Mouse (Mus musculus) midbrain, embryonic 12.5 days (tissue): ENCODE measurements around the gene Plekha6. TPM values are rescaled to one million over a fixed set of nuclear protein-coding genes. Genes with fewer than 3 reads are reported as not detected.
A peak's percentile ranks its signal among the peaks of the same experiment; 100 is the strongest.

Experiments used
- ATAC-seq: fragments of 200-750 bp; cut with Nextera tagmentation; 2 replicates; pipeline ENCODE4 v1.8.0; 2017; ENCODE audit warnings: low read depth, moderate TSS enrichment, moderate library complexity; ENCODE audit not compliant: low FRiP score
- H3K27ac ChIP-seq: fragments of 300-500 bp; sonication (generic); replicated peaks from 2 replicates; pipeline ENCODE4 v1.5.1; 2016; ENCODE audit warnings: mild to moderate bottlenecking
- H3K27me3 ChIP-seq: fragments of 300-500 bp; sonication (generic); 2 replicates; pipeline ENCODE4 v1.6.1; 2016; ENCODE audit warnings: mild to moderate bottlenecking
- H3K36me3 ChIP-seq: fragments of 300-500 bp; sonication (generic); 2 replicates; pipeline ENCODE4 v1.6.1; 2016
- H3K4me1 ChIP-seq: fragments of 300-500 bp; sonication (generic); 2 replicates; pipeline ENCODE4 v1.6.1; 2016
- H3K4me2 ChIP-seq: fragments of 300-500 bp; sonication (generic); replicated peaks from 2 replicates; pipeline ENCODE4 v1.6.1; 2016; ENCODE audit warnings: mild to moderate bottlenecking, moderate library complexity
- H3K4me3 ChIP-seq: fragments of 300-500 bp; sonication (generic); 2 replicates; pipeline ENCODE4 v1.5.1; 2016; ENCODE audit warnings: mild to moderate bottlenecking
- H3K9ac ChIP-seq: fragments of 300-500 bp; sonication (generic); replicated peaks from 2 replicates; pipeline ENCODE4 v1.6.1; 2016; ENCODE audit warnings: mild to moderate bottlenecking, moderate library complexity
- H3K9me3 ChIP-seq: fragments of 300-500 bp; sonication (generic); 2 replicates; pipeline ENCODE4 v1.6.1; 2016; ENCODE audit warnings: mild to moderate bottlenecking
- WGBS: fragments of 180-500 bp; shearing (Covaris S2); methylation state at CpG from one replicate; pipeline ENCODE4 v1.1.7; 2016; 5-methylcytosine and 5-hydroxymethylcytosine counted together
- polyA plus RNA-seq: library from polyadenylated mRNA; unstranded; fragments of >200 nt; fragmentation: Nextera tagmentation; extraction: Ambion mirVana; gene quantifications from 2 replicates; pipeline ENCODE4 v1.2.1, GENCODE M21; 2016

Gene Plekha6
- polyA plus RNA-seq, 1 experiment from 2014 or later, result 27.7 TPM

DNA sequence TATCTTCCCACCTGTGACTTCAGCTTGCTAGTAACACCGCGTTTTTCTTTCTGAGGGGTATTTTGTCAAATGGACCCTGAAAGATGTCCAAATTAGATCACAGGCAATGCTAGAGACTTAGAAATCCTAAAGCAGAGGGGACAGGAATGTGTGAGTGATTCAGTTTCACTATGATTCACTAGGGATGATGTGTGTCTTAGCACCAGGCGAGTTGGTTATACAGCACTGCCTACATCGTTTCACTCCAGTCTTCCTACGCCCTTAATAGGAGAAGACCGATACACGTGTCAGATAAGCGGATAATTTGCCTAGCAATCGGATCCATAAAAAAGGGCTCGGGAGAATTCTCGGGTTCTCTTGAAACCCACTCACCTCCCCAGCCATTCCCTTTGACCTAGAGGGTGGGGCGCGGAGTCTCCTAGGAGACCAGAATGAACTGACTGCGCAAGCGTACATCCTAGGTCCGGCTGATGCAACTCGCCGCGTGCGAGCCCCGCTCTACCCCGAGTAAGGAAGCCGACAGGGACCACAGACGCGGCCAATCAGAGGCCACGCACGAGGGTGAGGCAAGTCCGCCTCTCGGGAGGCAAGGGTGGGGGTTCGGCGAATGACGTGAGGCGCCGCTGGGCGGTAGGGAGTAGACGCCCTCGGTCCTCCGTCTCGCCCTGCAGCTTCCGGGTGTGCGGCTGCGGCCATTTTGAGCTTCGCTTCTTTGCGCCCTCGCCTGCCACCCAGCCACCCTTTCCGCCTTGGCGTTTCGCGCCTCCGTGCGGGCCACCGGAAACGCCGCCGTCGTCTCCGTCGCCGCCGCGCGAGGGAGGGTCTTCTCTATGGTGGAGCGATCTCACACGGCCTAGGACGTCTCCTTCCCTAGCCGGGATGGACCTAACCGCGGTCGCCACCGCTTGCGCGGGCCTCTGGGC is 33.1 kb upstream of the Plekha6 start, which contains the start of gene Ppp1r15b:
TSS of gene Ppp1r15b (plus strand) at position 506 of the 923 bp plus-strand sequence.
- Histone ChIP-seq H3K36me3 (peaks cover 6% of the 10 kb centered on the region; the same call in 1 of the 2 replicates), H3K4me2 (peak within 1 kb of the TSS; percentile 100), H3K4me1 (peaks cover 51% of the 10 kb centered on the region), H3K9ac (peak within 1 kb of the TSS; percentile 98), H3K27ac (peak within 1 kb of the TSS; percentile 97), H3K27me3 (no peaks in the 10 kb centered on the region), H3K4me3 (peak within 1 kb of the TSS; percentile 87), H3K9me3 (no peaks in the 10 kb centered on the region)
- WGBS, result 1% methylated on average over 72 of the region's 72 CpGs
- ATAC-seq, result peak; percentile 99

DNA sequence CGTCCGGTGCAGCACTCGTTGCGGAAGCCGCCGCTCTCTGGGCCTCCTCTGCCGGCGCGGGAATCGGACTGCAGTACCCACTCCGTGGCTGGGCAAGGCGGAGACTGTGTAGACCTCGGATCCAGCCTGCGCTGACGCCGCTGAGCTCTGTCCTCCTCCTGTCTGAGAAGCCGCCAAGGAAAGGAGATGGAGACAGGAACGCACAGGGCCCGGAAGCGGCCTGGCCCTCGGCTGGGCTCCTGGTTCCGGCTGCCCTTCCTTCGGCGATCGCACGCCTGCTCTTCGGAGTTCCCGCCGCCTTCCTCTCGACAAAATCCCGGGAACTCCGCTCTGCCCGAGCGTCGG is 32.5 kb upstream of the Plekha6 start:
- Histone ChIP-seq H3K27ac (peak overlapping the region; percentile 97), H3K36me3 (peaks cover 9% of the 10 kb centered on the region; the same call in 1 of the 2 replicates), H3K9me3 (no peaks in the 10 kb centered on the region), H3K9ac (peak overlapping the region; percentile 98), H3K4me1 (peaks cover 54% of the 10 kb centered on the region), H3K4me3 (peak overlapping the region; percentile 87), H3K4me2 (peak overlapping the region; percentile 100), H3K27me3 (no peaks in the 10 kb centered on the region)
- no peak for ATAC-seq
- under 1% methylated on average over 35 of the region's 35 CpGs for WGBS

DNA sequence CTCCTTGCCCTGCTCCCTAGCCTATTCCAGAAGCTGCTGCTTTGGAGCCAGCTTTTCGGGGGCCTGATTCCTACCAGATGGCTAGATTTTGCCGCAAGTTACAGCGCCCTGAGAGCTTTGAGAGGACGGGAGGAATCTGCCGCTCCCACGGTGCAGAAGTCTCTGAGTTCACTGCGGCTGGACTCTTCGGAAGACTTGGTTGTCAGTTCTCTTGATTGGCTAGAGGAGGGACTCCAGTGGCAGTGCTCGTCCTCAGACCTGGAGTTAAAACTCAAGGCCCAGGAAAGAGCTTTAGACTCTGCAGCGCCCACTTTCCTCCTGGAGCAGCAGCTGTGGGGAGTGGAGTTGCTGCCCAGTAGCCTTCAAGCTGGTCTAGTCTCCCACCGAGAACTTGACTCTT is 32.1 kb upstream of the Plekha6 start:
- Histone ChIP-seq H3K4me1 (peaks cover 54% of the 10 kb centered on the region), H3K9me3 (no peaks in the 10 kb centered on the region), H3K4me3 (peak overlapping the region; percentile 87), H3K9ac (peak overlapping the region; percentile 98), H3K27me3 (no peaks in the 10 kb centered on the region), H3K4me2 (peak overlapping the region; percentile 100), H3K27ac (peak overlapping the region; percentile 97), H3K36me3 (peaks cover 13% of the 10 kb centered on the region)
- no peak for ATAC-seq
- WGBS, result under 1% methylated on average over 11 of the region's 11 CpGs

- no peak overlapping the region; the same call in 1 of the 2 replicates for H3K27ac ChIP-seq
- peak overlapping the region; percentile 87 for H3K4me3 ChIP-seq
- peak overlapping the region; percentile 98 for H3K9ac ChIP-seq
- no peaks in the 10 kb centered on the region for H3K27me3 ChIP-seq
- 17% methylated on average over 26 of the region's 26 CpGs for WGBS
- peaks cover 20% of the 10 kb centered on the region for H3K36me3 ChIP-seq
- peak overlapping the region; percentile 100 for H3K4me2 ChIP-seq
- no peaks in the 10 kb centered on the region for H3K9me3 ChIP-seq
- peaks cover 54% of the 10 kb centered on the region for H3K4me1 ChIP-seq
- ATAC-seq, result no peak
These were observed 31.4 kb upstream of the Plekha6 start for GRCm38 (mm10) chr1:133132388-133133326.

DNA sequence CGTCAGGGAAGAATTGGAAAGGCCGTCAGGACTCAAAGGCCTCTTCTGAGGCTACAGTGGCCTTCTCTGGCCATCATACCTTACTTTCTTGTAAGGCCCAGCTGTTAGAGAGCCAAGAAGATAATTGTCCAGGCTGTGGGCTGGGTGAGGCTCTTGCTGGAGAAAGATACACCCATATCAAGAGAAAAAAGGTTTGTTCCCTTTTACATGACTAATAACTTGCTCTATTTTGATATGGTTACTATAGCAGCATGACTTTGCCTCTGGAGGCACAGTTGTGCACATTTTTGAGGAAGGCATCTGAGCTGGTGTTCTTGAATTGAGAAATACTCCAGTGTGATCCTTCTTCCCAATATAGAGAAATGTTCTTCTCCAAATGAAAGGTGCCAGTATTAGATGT is 30.6 kb upstream of the Plekha6 start:
- H3K4me3 ChIP-seq, result peak overlapping the region; percentile 87
- H3K27ac ChIP-seq, result no peak overlapping the region
- 15% methylated on average over 2 of the region's 2 CpGs for WGBS
- H3K36me3 ChIP-seq, result peaks cover 28% of the 10 kb centered on the region
- H3K4me1 ChIP-seq, result peaks cover 54% of the 10 kb centered on the region
- H3K27me3 ChIP-seq, result no peaks in the 10 kb centered on the region
- H3K9me3 ChIP-seq, result no peaks in the 10 kb centered on the region
- peak overlapping the region; percentile 98 for H3K9ac ChIP-seq
- H3K4me2 ChIP-seq, result peak overlapping the region; percentile 100
- no peak for ATAC-seq

- no peaks in the 10 kb centered on the region for H3K9me3 ChIP-seq
- no peak overlapping the region for H3K27ac ChIP-seq
- ATAC-seq, result no peak
- peak overlapping the region; percentile 100 for H3K4me2 ChIP-seq
- peaks cover 54% of the 10 kb centered on the region for H3K4me1 ChIP-seq
- H3K36me3 ChIP-seq, result peaks cover 34% of the 10 kb centered on the region
- H3K27me3 ChIP-seq, result no peaks in the 10 kb centered on the region
- peak overlapping the region; percentile 98 for H3K9ac ChIP-seq
- WGBS, result 31% methylated on average over 4 of the region's 4 CpGs
- peak overlapping the region; percentile 87 for H3K4me3 ChIP-seq
These were observed 29.9 kb upstream of the Plekha6 start for GRCm38 (mm10) chr1:133134071-133134470.

- Histone ChIP-seq H3K36me3 (peaks cover 40% of the 10 kb centered on the region), H3K27me3 (no peaks in the 10 kb centered on the region), H3K4me3 (peak overlapping the region; percentile 87), H3K27ac (no peak overlapping the region), H3K9ac (peak overlapping the region; percentile 98; the same call in 1 of the 2 replicates), H3K4me2 (peak overlapping the region; percentile 100), H3K4me1 (peaks cover 46% of the 10 kb centered on the region), H3K9me3 (no peaks in the 10 kb centered on the region)
- WGBS, result 57% methylated on average over 4 of the region's 4 CpGs
- no peak for ATAC-seq
These were observed 29.1 kb upstream of the Plekha6 start for GRCm38 (mm10) chr1:133134881-133135280.

GRCm38 (mm10) chr1:133135808-133136207 is 28.2 kb upstream of the Plekha6 start:
- Histone ChIP-seq H3K9me3 (no peaks in the 10 kb centered on the region), H3K27me3 (no peaks in the 10 kb centered on the region), H3K4me2 (peak overlapping the region; percentile 100), H3K4me1 (peaks cover 39% of the 10 kb centered on the region), H3K27ac (no peak overlapping the region), H3K36me3 (peaks cover 50% of the 10 kb centered on the region), H3K4me3 (peak overlapping the region; percentile 19; the same call in 1 of the 2 replicates), H3K9ac (no peak overlapping the region)
- ATAC-seq, result no peak
- 76% methylated on average over 5 of the region's 5 CpGs for WGBS

DNA sequence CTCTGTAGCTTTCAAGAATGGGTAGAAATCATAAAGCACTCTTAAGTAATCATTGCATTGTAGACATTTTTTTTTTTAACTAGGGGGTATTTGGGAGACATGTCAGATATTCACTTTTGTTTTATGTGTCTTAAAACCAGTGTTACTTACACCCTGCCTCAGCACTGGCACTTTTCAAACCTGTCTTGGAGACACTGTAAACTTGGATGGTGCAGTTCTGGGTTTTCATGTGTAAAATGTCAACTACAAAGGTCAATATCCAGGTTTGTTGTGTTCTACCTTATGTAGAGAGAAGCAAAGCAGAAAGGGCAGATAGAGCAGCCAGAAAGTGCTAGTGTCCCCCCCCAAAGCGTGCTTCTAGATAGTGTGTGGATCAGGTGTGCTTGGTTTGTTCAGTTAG is 25.6 kb upstream of the Plekha6 start:
- Histone ChIP-seq H3K4me1 (peaks cover 27% of the 10 kb centered on the region), H3K27me3 (no peaks in the 10 kb centered on the region), H3K4me3 (no peak overlapping the region), H3K9me3 (no peaks in the 10 kb centered on the region), H3K4me2 (no peak overlapping the region), H3K9ac (no peak overlapping the region), H3K36me3 (peaks cover 53% of the 10 kb centered on the region), H3K27ac (no peak overlapping the region)
- 97% methylated on average over 1 of the region's 1 CpGs for WGBS
- ATAC-seq, result no peak

GRCm38 (mm10) chr1:133146014-133147009 is 17.7 kb upstream of the Plekha6 start:
- Histone ChIP-seq H3K9me3 (peaks cover 10% of the 10 kb centered on the region; the same call in 1 of the 2 replicates), H3K36me3 (peaks cover 2% of the 10 kb centered on the region; the same call in 1 of the 2 replicates), H3K4me1 (no peaks in the 10 kb centered on the region), H3K27me3 (no peaks in the 10 kb centered on the region), H3K9ac (no peak overlapping the region), H3K4me2 (no peak overlapping the region), H3K27ac (no peak overlapping the region), H3K4me3 (no peak overlapping the region)
- 67% methylated on average over 22 of the region's 22 CpGs for WGBS
- ATAC-seq, result 0 out of 2 replicates have a peak, but pooled peaks have one; percentile 54

DNA sequence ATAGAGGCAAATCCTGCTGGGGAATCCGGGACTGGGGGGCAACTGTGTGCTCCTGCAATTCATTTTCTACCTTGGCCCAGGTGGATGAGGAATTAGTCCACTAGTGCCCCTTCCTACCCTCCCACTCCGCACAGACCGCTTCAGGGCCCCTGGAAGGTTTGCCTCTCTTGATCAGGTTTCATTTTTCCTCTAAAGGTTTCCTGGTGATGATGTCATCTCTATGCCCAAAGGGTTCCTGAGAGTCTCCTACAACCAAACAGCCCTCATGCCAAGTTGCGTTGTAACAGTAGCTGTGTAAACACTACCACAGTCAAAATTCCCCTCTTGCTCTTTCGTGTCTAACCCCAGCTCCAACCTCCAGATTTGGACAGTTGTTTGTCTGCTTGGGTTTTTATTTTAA is 16.7 kb upstream of the Plekha6 start:
- no peak for ATAC-seq
- WGBS, result 90% methylated on average over 5 of the region's 5 CpGs
- Histone ChIP-seq H3K36me3 (no peaks in the 10 kb centered on the region), H3K9ac (no peak overlapping the region), H3K4me2 (no peak overlapping the region), H3K9me3 (peaks cover 10% of the 10 kb centered on the region; the same call in 1 of the 2 replicates), H3K4me3 (no peak overlapping the region), H3K27me3 (no peaks in the 10 kb centered on the region), H3K4me1 (no peaks in the 10 kb centered on the region), H3K27ac (no peak overlapping the region)
